Mouse (Mus musculus) thymus, postnatal 4 days (tissue): ENCODE measurements at regions not wholly inside any gene's neighbourhood (a gene's known extent, or its start where the extent isn't known, plus 50 kb on each side); places are given as distances from the start of the nearest gene placed in this dataset.

Experiments used
- DNase-seq: peaks from one replicate; pipeline ENCODE4 v3.0.0; 2021

- no peak for DNase-seq
Measured at GRCm38 (mm10) chr13:110911866-110912265, 342.9 kb upstream of the Actbl2 start.

GRCm38 (mm10) chr13:110913177-110913576 is 341.6 kb upstream of the Actbl2 start:
- DNase-seq: no peak

- no peak for DNase-seq
Measured at GRCm38 (mm10) chr13:110913687-110914086, 341.1 kb upstream of the Actbl2 start.

GRCm38 (mm10) chr13:110915161-110915560 is 339.7 kb upstream of the Actbl2 start:
- no peak for DNase-seq

- no peak for DNase-seq
Measured at GRCm38 (mm10) chr13:110923936-110924335, 330.9 kb upstream of the Actbl2 start.

- DNase-seq: no peak
Measured at GRCm38 (mm10) chr13:110924897-110925296, 329.9 kb upstream of the Actbl2 start.

GRCm38 (mm10) chr13:110928143-110928542 is 326.7 kb upstream of the Actbl2 start:
- no peak for DNase-seq

GRCm38 (mm10) chr13:110928894-110929293 is 325.9 kb upstream of the Actbl2 start:
- DNase-seq: no peak

GRCm38 (mm10) chr13:110929579-110929978 is 325.2 kb upstream of the Actbl2 start:
- DNase-seq: no peak

- DNase-seq: no peak
Measured at GRCm38 (mm10) chr13:110941587-110941986, 313.2 kb upstream of the Actbl2 start.

- no peak for DNase-seq
Measured at GRCm38 (mm10) chr13:110942986-110943644, 311.7 kb upstream of the Actbl2 start.

GRCm38 (mm10) chr13:110944061-110944460 is 310.8 kb upstream of the Actbl2 start:
- DNase-seq: no peak

GRCm38 (mm10) chr13:110944683-110945082 is 310.1 kb upstream of the Actbl2 start:
- DNase-seq: no peak

- DNase-seq: no peak
Measured at GRCm38 (mm10) chr13:110960212-110960611, 294.6 kb upstream of the Actbl2 start.

GRCm38 (mm10) chr13:110967109-110967508 is 287.7 kb upstream of the Actbl2 start:
- DNase-seq: peak; percentile 5

GRCm38 (mm10) chr13:110967626-110968506 is 286.9 kb upstream of the Actbl2 start:
- peak; percentile 19 for DNase-seq

- no peak for DNase-seq
Measured at GRCm38 (mm10) chr13:110968507-110968905, 286.3 kb upstream of the Actbl2 start.

- no peak for DNase-seq
Measured at GRCm38 (mm10) chr13:110977379-110977778, 277.4 kb upstream of the Actbl2 start.

- DNase-seq: no peak
Measured at GRCm38 (mm10) chr13:110978022-110978421, 276.8 kb upstream of the Actbl2 start.

GRCm38 (mm10) chr13:110990677-110991076 is 264.1 kb upstream of the Actbl2 start:
- no peak for DNase-seq

GRCm38 (mm10) chr13:110991121-110991520 is 263.7 kb upstream of the Actbl2 start:
- no peak for DNase-seq

GRCm38 (mm10) chr13:110994596-110994995 is 260.2 kb upstream of the Actbl2 start:
- no peak for DNase-seq

GRCm38 (mm10) chr13:111002670-111003069 is 252.1 kb upstream of the Actbl2 start:
- DNase-seq: no peak

GRCm38 (mm10) chr13:111014142-111014541 is 240.7 kb upstream of the Actbl2 start:
- no peak for DNase-seq
